Mouse (Mus musculus) MN1 (cell line): ENCODE results near the gene Cyth2.

Source experiments
- DNase-seq: peaks from one replicate; pipeline ENCODE4 v3.0.0-alpha.2; 2016; ENCODE audit warnings: low spot score

The Cyth2 gene

DNA sequence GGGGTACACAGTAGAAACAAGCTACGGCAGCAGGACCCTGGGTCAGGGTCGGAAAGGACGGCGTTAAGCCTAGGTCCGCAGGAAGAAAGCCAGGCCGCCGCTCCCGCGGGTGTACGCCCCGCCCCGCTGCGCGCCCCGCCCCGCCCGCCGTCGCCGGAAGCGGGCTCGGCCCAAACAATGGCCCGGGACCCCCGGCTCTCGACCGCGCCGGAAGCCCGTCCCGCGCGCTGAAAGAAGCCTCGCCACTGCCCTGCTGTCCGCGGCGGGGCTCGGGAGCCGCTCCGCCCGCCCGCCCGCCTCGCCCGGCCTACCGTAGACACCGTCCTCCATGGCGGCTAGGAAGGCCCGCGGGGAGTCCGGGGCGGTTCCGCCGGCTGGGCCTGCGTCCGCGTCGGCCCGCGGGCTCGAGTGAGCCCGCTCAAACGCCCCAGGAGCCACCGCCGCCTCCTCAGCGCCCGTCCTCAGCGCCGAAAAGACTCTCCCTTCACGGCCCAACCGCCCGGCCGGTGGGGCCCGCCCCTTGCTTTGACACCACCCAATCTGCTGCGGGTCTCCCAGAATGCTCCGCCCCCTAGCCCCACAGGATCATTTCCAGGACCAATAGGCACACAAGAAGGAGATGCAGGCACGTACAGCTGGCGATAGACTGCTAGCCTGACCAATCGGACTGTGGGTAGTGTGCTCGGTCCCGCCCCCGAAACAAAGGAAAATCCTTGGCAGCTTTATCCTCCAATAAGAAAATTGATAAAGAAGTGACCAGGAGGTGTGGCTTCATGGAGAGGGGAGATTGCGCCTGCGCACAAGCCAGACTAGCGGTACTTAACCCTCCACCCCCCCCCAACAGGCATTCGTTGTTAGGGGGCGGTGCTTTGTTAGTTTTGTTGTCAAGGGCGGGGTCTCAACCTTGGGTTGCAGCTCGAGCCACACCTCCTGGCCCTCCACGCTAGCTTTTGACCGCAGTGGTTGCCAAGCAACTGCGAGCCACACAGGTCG is at the start of gene Cyth2:
TSS of gene Cyth2 (minus strand) at position 795 of the 993 bp plus-strand sequence.
- DNase-seq = peak; percentile 98

DNA sequence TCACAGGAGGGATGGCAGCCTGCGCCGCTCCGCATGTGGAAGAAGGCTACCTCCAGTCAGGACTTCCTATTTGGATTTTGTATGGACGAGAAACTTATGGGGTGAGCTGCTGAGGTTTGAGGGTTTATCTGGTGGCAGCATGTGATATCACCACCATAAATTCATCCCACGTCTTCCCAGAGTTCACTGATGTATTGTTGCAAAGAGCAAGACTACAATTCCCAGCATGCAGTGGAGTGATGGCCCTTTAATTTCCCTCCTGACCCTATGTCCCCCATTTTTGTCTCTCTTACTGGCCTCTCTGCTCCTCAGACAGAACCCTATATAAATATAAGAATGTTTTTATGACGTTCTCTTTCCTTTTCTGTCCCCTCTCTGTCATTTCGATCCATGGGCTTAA is 48.4 kb upstream of the Cyth2 start:
- no peak for DNase-seq

DNA sequence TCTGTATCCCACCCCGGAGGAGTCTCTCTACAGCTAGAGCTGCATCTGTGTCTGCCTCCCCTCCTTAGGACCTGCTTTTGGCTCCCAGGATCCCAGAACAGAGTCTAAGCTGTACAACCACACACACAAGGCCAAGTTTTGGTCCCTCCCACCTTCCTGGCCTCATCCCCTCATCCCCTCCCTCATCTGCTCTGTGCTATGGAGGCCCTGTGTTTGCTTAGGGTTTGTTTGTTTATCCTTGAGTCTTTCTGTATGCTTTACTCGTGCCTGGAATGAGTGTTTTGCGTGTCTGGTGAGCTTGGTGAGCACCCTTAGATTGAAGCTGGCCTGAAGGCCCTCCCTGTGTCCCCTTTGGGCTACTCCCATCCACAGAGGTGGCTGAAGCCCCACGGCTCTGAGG is 44.6 kb upstream of the Cyth2 start:
- DNase-seq = no peak

DNA sequence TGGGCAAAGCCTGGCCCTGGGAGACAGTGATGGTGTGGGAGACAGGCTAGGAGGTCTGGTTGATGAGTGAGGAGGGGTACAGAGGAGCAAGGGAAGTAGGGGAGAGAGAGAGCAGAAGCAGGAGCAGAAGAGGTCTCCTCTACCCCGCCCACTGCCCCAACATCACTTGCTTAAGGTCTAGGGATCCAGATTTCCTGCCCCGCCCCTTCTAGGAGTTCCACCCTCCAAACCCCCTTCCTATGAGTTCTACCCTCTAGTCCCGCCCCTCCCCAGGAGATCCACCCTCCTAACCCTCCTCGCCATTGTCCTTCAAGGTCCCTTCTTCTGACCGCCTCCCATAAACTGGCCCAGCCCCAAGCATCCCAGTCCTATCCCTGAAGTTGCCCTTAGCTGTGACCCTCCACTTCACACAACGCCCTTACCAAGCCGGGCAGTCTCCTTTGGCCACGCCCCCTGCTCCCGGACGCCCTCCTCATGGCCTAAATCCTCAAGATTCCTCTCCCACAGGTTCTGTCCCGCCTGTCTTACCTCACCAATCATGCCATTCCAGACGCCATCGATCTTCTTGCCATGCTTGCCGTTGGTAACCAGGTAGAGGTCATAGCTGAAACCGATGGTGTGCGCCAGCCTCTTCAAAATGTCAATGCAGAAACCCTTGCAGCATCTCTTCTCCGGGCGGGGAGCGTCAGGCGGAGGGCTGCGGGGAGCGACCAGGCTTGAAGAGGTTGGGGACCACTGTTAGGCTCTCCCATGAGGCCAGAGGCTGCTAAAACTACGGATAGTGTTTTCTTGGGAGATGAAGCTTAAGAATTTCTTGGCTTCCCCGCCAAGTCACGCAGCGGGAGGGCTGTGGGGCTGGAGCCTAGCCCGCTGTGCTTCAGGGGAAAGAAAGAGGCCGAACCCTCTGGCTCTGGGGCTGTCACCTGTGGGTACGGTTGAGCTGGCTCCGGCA is 42.8 kb upstream of the Cyth2 start:
- DNase-seq = no peak

DNA sequence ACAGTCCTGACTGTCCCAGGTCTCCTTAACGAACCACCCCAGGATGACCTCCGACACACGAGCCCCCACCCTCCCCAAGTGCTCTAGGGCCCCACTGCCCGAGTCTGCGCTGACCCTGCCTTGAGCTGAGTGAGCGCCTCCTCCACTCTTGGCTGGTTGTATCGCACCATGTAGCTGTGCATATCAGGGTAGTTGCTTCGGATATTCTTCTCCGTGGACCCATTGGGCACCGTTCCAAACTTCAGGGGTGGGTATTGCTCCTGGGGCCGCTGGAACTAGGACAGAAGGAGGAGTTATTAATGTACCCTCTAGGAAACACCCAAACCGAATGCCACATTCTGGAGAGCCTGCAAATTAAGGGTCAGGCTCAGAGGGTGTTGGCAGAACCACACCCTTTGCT is 38.7 kb upstream of the Cyth2 start:
- DNase-seq = no peak

DNA sequence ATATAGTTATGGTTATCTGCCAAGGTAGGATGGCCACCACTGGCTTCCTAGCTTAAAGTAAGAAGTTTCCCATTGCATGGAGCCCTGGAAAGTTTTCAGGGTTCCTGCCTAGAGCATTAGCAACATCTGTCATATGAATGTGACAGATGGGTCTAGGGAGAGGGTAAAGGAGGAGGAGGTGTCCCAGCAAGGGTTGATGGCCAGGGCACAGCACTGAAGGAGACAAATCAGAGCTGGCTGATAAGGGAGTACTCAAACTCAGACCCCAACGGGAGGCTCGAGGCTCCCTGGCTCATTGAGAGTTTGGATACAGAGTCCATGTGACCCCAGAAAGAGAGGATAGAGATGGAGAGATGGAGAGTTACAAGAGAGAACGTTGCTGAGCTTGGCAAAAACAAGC is 36.3 kb upstream of the Cyth2 start:
- DNase-seq = no peak

DNA sequence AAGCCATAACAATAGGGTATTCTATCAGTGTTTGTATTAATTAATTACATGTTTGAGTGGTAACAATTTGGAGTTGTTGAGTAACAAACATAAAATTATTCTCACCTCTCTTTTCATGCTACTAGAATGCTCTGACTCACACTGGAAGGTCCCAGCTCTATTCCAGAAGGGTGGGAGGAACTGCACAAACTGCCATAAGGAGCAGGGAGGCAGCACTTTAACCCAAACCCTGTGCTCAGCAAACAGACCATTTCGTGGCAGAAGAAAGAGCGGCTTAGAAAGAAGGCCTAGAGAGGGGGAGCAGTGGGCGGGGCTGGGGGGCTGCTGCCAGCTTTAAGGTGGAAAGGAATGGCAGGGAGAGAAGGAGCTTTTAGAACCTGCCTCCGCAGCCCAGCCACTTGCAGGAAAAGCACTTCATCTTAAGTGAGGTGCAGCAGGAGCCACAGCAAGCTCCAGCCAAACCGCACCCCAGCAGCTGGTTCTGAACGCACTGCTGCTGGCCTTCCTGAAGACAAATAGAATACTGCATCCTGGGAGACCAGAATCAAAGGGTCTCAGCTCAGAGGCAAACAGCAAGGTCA is 34.2 kb upstream of the Cyth2 start:
- DNase-seq = no peak

DNA sequence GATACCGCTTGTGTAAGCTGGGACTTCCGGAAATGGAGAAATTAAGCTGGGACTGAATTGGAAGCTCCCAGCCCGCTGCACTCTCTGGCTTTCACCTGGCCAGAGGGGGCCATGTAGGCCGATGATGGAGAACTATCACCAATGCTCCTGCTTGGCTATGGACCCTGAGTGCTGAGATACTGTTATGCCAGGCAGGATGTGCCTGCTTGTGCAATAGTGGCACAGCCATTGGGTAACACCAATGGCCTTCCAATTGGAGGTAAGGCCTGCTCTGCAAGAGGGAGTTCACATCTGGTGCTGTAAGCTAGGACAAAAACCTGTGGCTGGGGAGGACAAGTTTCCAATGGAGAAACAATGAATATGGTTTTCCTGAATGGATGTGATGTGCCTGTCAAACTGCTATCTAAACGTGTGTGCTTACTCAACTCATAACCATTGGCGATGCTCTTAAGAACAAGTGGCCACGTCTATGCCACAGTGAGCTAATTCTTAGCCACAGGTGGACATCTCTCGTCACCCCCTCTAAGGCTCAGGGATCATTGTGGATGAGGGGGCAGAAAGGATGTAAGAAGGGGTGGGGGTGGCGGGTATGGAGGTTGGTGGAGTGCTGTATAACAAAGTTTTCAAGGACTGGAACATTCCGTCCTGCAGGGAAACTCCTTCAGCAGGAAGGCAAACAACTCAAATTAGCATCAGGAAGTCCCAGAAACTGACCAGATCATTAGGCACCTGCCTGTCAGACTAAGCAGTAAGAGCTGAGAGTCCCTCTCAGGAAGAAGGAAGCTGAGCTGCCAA is 28.8 kb upstream of the Cyth2 start:
- no peak for DNase-seq

DNA sequence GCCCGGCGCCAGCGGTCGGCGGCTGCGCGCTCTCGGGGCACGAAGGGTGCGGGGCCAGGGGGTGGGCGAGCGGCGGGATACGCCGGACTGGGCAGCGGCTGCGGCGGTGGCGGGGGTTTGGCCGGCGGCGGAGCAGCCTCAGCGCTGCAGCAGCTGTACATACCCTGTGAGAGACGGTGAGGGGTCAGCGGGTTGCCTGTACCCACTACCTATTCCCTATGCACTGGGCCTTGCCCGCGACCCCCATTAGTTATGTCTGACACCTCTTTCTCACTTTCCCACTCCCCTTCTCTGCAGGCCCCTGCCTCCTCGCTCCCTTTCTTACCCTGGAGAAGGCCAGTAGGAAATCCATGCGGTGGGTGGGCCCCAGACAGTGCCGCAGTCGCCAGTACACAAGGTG is 19.5 kb upstream of the Cyth2 start:
- DNase-seq = no peak

DNA sequence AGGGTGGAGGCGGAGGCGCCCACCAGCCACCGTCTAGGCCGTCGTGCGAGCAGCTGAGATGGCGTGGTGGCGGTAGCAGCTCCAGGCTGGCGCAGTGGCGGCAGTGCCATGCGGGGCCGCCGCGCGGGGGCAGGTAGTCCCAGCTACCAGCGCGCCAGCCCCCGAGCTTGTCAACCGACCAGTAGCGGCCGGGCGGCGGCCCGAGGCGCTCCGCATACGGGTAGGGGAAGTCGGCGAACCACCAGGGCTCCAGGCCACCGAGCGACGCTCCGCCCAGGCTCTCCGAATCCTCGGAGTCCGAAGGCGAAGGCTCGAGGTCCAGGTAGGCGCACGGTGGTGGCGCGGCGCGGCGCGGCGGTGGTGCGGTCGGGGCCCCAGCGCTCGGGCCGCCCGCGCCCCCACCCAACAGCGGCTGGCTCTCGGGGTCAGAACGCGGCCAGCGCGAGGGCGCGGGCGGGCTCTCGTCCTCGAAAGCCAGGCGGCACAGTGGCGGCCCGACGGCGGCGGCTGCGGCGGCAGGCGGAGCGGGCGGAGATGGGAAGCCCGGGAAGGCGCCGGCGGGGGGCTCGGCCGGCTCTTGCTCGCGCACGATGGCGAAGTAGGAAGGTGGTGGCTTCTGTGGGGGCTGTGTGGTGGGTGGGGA is 18.9 kb upstream of the Cyth2 start:
- no peak for DNase-seq

DNA sequence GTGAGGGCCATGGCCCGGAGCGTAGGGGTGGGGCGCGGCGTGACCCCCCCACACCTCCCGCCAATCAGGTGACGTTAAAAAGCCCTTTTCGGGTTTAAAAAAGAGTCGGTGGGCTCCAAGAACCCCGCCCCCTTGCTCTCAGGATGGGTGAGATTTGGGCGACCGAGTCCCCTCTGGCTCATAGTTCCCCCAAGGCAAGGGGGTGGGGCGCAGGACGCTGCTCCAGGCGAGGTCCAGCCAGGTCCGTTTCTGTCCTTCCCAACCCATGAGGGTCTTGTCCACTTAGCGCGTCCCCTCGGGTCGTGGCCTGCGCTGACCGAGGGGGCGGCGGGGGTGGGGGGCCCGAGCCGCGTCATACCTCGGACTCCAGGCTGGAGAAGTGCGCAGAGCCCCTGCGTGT is 18.0 kb upstream of the Cyth2 start:
- DNase-seq = no peak

DNA sequence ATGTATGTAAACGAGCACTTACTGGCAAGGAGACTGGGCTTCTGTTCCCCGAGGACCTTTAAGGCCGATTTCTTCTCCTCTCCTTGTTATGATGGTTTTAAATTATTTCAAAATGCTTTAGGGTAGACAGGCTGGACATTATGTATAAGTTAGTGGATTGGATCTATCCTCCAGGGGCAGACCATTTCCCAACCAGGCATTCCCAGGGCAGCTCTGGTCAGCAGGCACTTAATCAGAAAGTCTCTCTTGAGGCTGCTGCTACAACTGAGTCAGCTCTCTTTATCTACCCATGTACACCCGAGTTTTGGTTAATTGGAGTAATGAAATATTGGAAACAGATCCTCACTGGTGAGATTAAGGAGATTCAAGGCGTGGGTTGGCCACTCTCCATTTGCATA is 16.7 kb upstream of the Cyth2 start:
- peak; percentile 51 for DNase-seq

DNA sequence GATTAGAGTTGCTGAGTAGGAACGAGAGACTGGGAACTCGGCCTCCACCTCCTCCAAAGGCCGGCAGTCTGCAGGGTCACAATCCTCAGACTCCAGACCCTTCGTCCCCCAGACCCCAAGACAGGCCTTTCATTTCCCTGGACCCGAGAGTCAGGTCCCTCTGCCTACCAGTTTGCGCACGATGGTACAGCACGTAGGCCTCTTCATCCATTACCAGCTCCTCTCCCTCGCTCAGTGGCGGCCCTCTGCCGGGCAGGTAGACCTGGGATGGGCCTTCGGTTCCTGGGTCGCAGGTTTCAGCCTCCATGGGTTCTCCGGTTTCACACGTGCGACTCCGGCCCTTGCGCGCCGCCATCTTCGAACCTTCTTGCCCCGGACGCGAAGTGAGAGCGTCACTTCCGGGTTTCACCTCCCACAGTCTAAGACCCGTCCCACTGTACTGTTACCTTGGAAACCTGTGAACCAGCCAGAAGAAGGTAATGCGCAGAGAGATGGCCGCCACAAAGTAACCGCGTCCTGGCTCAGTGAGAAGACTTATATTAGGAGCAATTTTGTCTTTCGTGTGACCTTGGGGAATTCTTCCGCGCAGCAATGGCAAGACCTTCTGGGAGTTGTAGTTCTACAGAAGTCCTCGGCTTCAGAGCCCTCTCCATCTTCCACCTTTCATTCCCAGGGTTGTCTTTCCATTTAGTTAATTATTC is 16.2 kb upstream of the Cyth2 start, which contains the start of gene Grwd1:
TSS of gene Grwd1 (minus strand) at position 518 of the 701 bp plus-strand sequence.
- DNase-seq = peak; percentile 92

DNA sequence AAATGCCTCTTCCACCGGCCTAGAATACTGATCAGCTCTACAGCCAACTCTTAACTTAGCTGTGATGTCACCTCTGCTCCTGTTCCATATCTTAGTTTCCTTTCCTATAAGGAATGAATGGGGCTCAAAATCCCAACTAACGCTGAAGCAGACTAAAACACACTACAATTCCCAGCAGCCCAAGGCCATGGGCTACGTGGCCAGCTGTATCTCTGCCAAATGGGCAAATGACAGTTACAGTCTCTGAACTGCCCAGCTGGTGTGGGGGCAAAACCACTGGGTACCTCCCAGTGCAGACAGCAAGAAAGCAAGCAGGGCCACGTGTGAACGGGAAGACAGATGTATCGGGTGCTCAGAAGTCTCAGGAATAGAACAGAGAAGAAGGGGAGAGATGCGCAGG is 12.2 kb upstream of the Cyth2 start:
- DNase-seq = no peak

DNA sequence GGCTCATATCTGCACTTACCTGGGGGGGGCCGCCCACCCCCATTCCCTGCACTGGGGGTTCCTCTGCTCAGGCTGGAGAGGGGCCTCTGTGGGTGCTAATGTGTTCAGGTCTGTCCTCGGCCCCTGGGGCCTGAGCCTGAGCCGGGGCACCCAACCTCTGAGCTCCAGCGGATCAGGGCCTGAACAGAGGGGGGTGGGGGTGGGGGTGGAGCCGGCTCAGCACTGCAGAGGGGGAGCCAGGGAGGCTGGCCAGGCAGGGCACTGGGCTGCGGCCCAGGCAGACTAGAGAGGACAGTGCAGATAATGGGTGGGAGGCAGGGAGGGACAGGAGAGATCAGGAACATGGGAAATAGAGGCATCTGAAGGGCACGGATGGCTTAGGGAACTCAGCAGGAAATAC is 10.2 kb upstream of the Cyth2 start, which contains the start of gene Kcnj14:
TSS of gene Kcnj14 (minus strand) at position 185 of the 400 bp plus-strand sequence.
- no peak for DNase-seq

DNA sequence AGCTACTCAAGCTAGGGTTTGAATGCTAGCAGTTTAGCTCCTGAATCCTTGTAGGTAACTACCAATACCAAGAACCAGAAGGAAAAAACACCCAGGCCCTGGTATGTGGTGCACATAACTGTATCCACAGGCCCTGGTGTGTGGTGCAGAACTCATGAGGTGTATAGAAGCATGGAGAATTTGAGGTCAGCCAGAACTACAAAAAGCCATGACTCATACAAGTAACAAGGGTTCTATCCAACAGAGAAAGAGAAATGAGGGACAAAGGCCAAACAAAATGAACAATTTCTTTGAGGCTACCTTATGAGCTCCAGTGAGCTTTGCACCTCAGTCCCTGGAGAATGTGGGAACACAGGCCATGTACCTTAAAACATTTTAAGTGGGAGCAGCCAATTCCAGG is 6.5 kb upstream of the Cyth2 start:
- DNase-seq = no peak

DNA sequence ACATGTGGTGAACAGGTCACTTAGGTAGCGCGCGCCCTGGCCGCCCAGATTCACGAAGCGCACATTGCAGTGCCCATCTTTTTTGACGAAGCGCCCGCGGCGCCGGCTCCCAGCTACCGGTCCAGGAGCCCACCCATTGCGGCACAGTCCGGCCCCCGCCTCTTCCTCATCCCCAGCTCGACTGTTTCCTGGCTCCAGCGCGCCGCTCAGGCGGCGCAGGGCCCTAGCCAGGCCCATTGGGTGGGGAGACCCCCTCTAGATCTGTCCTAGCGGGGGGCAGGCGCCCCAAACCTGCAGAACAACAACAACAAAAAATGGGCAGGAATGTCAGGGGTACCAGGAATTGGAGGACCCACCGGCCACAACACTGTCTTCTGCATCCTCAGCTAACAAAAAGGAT is 5.5 kb upstream of the Cyth2 start:
- no peak for DNase-seq

DNA sequence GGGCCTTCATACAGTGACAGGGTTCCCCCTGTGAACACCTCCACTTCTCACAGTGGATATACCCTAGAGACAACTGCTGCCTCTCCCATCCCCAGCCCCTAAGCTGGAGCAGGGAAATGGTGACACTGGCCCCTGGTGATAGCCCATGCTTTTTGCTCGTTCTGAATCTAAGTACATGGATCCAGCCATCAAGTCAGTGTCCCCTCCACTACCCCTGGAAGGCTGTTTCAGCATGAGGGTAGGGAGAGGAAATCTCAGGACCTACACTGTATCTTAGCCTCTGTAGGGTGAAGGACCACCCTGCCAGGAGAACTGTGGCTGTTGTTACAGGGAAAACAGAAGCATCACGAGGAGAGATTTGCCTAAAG is 1.6 kb upstream of the Cyth2 start:
- no peak for DNase-seq

DNA sequence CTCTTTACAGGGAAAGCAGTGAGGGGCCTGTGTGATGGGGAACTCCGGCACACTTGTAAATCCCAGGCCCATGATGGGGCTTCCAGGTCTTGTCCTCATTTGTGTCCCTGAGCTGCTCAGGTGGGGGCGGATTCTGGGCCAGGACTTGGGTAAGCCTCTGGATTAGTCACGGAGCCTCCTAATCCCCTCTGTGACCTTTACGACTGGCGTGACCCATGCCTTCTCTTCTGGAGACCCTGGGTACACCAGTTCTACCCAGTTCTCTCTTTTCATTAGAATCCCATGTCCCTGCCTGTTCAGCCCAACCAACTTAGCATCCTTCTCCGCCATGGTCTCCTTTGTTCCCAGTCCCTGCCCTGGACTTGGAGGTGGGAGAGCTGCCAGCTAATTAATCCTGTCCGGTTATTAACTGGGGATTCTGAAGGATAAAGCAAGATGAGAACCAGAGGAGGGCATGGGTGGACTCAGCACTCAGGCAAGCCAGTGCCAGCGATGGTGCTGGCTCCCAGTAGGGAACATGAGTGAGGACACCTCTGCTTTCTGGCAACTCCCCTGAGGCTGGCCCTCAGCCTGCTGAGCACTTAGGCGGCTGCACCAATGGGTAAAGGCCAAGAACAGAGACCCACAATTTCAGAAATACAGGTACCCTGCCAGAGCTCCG is 1.1 kb upstream of the Cyth2 start:
- no peak for DNase-seq

DNA sequence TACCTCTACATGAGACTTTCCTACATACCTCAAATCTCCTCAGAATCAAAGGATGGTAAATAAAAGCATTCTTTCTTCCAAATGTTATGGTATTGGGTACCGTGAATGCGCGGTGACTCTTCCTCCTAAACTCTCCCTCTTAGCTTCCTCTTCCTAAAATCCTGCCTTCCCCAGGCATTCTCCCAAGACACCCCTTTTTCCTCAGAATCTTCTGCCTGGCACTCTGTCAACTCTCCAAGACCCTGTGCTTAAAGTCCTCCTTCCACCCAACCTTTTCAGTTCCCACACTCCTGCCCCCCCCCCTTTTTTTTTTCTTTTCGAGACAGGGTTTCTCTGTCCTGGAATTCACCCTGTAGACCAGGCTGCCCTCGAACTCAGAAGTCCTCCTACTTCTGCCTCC is 460 bp upstream of the Cyth2 start:
- DNase-seq = no peak
